Mouse (Mus musculus): ENCODE results near the gene Kcnh4. TPM values are rescaled to one million over a fixed set of nuclear protein-coding genes. Genes with fewer than 3 reads are reported as not detected.
A peak's percentile ranks its signal among the peaks of the same experiment; 100 is the strongest.

Kcnh4 gene
- polyA plus RNA-seq, 1 experiment = 36.4 TPM

DNA sequence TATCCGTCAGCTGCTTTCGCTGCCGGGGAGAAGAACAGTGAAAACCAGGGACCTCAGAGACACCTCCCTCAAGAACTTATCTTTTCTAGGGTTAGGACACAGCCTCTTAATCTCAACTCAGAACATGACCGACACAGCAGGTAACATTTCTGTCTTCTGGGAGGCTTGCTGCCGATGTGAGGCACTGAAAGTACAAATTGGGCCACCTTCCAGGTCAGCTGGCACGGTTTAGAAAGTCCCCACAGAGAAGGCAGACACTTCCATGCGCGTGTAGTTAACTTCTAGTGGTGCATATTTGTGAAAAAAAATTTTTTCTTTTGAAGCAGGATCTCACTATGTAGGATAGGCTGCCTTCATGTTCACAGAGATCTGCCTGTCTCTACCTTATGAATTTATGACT is 24.5 kb upstream of the Kcnh4 start:
- no peak for TF ChIP-seq CTCF (IDR thresholded peaks at IDR 0.05; ENCODE audit: borderline replicate concordance, extremely low read depth, insufficient read depth, insufficient read length)
- no peak for TF ChIP-seq POLR2A (IDR thresholded peaks at IDR 0.05; ENCODE audit: borderline replicate concordance, extremely low read depth, insufficient read depth, insufficient read length, poor library complexity, severe bottlenecking)
- DNase-seq (ENCODE audit: low read depth) = no peak

DNA sequence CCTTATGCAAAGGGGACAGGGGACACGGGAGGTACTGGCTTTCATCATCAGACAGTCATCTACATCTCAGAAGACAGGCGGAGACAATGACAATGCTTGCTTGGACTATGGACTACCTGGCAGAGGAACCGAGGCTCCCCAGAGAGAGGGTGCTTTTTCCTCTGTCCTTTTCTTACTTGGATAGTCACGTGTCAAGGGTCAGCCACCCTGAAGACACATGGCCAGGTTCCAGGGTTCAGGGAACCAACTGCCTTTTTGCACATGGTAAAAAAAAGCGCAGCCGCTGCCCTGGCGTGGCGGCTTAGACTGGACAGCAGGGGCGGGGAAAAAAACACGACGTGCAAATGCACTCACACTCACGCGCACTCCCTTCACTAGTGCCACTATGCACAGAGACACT is 22.8 kb upstream of the Kcnh4 start:
- TF ChIP-seq POLR2A (IDR thresholded peaks at IDR 0.05; ENCODE audit: borderline replicate concordance, extremely low read depth, insufficient read depth, insufficient read length, poor library complexity, severe bottlenecking) = no peak
- no peak for TF ChIP-seq CTCF (IDR thresholded peaks at IDR 0.05; ENCODE audit: borderline replicate concordance, extremely low read depth, insufficient read depth, insufficient read length)
- DNase-seq (ENCODE audit: low read depth) = no peak

DNA sequence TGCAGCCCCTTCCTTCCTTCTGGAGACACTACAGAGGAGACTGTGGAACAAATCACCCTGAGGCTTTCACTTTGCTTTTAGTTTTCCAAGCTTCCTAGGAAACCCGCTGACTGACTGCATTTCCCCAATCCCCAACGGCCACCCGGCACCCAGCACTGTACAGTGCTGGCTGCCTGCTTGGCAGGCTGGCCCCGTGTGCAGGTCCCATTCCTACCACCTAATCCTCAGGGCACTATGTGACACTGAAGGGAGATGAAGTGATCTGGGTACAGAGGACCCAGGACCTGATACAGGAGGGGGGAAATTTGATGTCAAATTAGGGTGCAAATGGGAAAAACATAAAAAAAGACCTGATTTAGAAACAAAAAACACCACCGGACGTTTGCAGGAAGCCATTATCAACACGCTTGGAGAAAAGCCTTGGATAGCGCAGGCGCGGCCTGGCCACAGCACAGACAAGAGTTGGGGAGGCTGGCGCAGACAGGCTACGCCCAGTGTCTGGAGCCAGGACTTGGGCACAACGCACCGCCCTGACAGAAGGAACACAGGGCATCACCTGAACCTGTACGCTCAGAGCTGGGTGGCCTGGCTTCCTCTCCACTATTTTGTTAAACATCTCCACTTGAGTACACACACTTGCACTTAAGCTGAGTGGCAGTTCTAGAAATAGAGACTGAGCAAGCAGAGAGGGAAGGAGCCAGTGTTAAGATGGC is 22.2 kb upstream of the Kcnh4 start:
- no peak for DNase-seq (ENCODE audit: low read depth)
- TF ChIP-seq POLR2A (IDR thresholded peaks at IDR 0.05; ENCODE audit: borderline replicate concordance, extremely low read depth, insufficient read depth, insufficient read length, poor library complexity, severe bottlenecking) (no peak), CTCF (IDR thresholded peaks at IDR 0.05; ENCODE audit: borderline replicate concordance, extremely low read depth, insufficient read depth, insufficient read length) (no peak)

DNA sequence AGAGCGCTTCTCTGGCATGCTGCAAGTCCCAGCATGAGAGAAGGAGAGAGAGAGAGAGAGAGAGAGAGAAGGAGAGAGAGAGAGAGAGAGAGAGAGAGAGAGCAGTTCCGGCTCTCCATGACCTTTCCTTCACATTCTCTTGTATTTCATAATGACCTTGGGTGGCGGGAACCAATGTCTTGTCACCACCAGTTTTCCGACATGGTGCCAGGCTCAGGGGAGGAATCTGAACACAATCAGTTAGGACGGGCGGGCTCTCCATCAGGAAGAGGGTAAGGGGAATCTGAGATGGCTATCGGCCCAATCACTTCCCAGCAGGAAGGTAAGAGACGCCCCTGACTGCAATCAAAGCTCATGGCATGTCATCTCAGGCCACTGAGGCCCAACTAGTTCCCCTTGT is 20.5 kb upstream of the Kcnh4 start:
- no peak for DNase-seq (ENCODE audit: low read depth)
- TF ChIP-seq CTCF (IDR thresholded peaks at IDR 0.05; ENCODE audit: borderline replicate concordance, extremely low read depth, insufficient read depth, insufficient read length) = no peak
- no peak for TF ChIP-seq POLR2A (IDR thresholded peaks at IDR 0.05; ENCODE audit: borderline replicate concordance, extremely low read depth, insufficient read depth, insufficient read length, poor library complexity, severe bottlenecking)

DNA sequence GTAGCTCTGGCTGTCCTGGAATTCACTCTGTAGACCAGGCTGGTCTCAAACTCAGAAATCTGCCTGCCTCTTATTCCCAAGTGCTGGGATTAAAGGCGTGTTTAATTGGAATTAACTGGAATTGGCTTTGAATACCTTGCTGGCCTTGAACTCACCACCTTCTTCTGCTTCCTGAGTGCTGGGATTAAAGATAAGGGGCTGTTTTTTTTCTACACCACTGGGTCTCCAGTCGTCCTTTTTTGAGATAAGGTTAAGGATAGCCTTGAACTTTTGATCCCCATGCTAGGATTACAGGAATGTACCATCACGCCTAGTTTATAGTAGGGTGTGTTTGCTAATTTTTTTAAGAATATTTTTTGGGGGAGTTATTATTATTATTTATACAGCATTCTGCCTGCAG is 18.3 kb upstream of the Kcnh4 start:
- TF ChIP-seq POLR2A (IDR thresholded peaks at IDR 0.05; ENCODE audit: borderline replicate concordance, extremely low read depth, insufficient read depth, insufficient read length, poor library complexity, severe bottlenecking) = no peak
- no peak for TF ChIP-seq CTCF (IDR thresholded peaks at IDR 0.05; ENCODE audit: borderline replicate concordance, extremely low read depth, insufficient read depth, insufficient read length)
- DNase-seq (ENCODE audit: low read depth) = no peak

DNA sequence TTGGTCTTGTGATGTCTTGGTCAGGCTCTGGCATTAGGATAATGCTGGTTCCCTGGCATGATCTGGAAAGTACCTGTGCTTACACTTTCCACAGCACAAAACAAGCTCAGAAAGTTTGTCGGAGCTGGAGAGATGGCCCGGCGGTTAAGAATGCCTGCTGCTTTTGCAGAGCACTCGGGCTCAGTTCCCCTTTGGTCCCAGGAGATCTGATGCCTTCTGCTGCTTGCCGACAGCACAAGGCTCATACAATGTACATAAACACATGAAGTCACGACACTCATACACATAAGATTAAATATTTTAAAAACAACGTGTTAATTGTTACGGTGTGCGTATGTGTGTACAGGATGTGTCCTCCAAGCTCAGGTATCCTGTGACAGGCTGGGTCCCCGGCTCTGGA is 16.2 kb upstream of the Kcnh4 start:
- TF ChIP-seq POLR2A (IDR thresholded peaks at IDR 0.05; ENCODE audit: borderline replicate concordance, extremely low read depth, insufficient read depth, insufficient read length, poor library complexity, severe bottlenecking) = no peak
- TF ChIP-seq CTCF (IDR thresholded peaks at IDR 0.05; ENCODE audit: borderline replicate concordance, extremely low read depth, insufficient read depth, insufficient read length) = no peak
- no peak for DNase-seq (ENCODE audit: low read depth)

DNA sequence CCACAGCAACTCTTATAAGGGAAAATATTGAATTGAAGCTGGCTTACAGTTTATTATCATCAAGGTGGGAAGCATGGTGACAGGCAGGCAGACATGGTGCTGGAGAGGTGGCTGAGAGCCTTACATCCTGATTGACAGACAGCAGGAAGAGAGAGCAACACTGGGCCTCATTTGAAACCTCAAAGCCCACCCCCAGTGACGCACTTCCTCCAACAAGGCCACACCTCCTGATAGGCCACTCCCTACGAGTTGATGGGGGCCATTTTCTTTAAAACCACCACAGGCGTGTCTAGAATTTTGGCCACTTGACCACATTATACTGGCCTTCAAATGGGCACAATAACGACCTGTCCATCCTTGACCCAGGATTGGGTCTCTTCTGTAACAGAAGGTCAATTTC is 14.5 kb upstream of the Kcnh4 start:
- no peak for DNase-seq (ENCODE audit: low read depth)
- TF ChIP-seq CTCF (IDR thresholded peaks at IDR 0.05; ENCODE audit: borderline replicate concordance, extremely low read depth, insufficient read depth, insufficient read length) (no peak), POLR2A (IDR thresholded peaks at IDR 0.05; ENCODE audit: borderline replicate concordance, extremely low read depth, insufficient read depth, insufficient read length, poor library complexity, severe bottlenecking) (no peak)

DNA sequence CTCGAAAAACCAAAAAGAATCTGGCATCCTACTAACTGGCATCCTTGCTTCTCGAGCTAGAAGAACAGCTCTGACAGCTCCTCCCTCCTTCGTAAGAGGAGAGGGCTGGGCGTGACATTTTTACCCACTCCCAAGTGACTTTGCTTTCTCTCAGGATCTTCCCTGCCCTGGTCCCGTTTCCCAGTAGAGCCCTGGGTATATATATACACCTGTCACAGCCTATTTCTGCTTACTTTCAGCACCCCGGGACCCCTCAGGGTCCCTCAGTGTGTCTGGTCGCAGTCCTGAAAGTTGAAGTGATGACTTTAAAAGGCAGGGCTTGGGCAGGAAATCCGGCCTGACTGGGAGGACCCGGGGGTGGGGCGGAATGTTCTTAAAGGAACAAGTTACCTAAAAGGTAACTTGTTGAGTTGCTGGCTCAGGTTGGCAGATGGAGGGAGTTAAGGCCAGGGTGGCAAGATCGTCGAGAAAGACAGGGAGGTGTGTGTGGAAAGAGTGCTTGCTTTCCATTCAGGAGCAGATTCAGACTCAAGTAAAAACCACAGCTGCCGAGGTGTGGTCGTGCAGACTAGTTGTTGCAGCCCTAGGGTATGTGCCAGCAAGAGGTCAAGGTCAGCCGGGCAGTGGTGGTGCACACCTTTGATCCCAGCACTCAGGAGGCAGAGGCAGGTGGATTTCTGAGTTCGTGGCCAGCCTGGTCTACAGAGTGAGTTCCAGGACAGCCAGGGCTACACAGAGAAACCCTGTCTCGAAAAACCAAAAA is 11.1 kb upstream of the Kcnh4 start, which contains the start of gene Ghdc:
Gene Ghdc (minus strand): TSS at position 312 of the 763 bp plus-strand sequence.
- TF ChIP-seq CTCF (IDR thresholded peaks at IDR 0.05; ENCODE audit: borderline replicate concordance, extremely low read depth, insufficient read depth, insufficient read length) (no peak), POLR2A (IDR thresholded peaks at IDR 0.05; ENCODE audit: borderline replicate concordance, extremely low read depth, insufficient read depth, insufficient read length, poor library complexity, severe bottlenecking) (no peak)
- DNase-seq (ENCODE audit: low read depth) = peak; percentile 72

DNA sequence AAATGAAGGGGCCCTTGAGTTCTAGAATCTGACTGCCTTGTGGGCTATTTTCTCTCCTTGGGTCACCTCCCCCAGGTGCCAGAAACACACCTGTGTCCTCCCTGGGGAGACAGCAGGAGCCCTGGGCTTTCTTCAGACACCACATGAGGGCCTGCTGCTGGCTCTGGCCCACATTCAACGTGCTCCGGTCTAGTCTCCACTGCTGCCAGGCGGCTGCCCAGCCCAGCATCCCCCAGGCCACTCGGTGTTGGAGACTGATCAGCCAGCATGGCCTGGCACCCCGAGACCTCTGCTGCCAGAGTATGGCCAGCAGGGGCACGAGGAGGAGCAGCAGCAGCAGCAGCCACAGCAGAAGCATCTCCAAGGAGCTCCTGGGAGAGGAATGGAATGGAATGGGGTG is 10.2 kb upstream of the Kcnh4 start:
- no peak for DNase-seq (ENCODE audit: low read depth)
- no peak for TF ChIP-seq POLR2A (IDR thresholded peaks at IDR 0.05; ENCODE audit: borderline replicate concordance, extremely low read depth, insufficient read depth, insufficient read length, poor library complexity, severe bottlenecking)
- no peak for TF ChIP-seq CTCF (IDR thresholded peaks at IDR 0.05; ENCODE audit: borderline replicate concordance, extremely low read depth, insufficient read depth, insufficient read length)

DNA sequence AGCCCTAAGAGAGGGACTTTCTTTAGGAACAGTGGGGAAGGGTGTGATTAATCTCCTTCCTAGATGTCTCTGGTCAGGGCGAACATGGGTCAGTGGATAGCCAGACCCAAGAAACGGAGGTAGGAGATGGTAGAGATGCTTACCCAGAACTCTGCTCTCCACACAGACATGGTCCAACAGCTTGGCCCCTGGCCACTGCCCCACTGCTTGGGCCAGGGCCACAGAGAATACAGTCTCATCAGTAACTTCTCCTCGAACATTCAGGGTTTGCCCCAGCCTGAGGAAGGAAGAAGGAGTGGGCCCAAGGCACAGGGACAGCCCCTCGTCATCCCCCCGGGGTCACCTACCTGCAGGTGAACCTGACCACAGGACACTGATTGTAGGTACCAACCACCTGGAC is 8.1 kb upstream of the Kcnh4 start:
- TF ChIP-seq CTCF (IDR thresholded peaks at IDR 0.05; ENCODE audit: borderline replicate concordance, extremely low read depth, insufficient read depth, insufficient read length) (no peak), POLR2A (IDR thresholded peaks at IDR 0.05; ENCODE audit: borderline replicate concordance, extremely low read depth, insufficient read depth, insufficient read length, poor library complexity, severe bottlenecking) (no peak)
- no peak for DNase-seq (ENCODE audit: low read depth)

DNA sequence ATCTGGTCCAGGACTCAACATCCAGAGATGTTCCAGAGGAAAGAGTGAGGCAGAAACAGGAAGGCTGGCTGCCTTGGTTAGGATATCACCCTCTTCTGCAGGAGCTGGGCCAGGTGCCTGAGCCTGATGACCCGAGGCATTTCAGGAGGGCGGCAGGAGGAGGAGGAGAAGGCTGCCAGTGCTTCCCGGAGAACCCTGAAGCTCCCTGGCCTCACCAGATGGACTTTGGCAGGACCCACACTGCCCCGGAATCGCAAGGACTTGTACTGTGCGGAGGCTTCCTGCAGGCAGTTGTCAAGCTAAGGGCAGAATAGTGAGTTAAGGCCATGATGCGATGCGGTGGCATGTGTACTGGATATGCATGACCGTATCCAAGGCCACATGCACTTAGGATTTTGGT is 7.0 kb upstream of the Kcnh4 start:
- TF ChIP-seq POLR2A (IDR thresholded peaks at IDR 0.05; ENCODE audit: borderline replicate concordance, extremely low read depth, insufficient read depth, insufficient read length, poor library complexity, severe bottlenecking) (no peak), CTCF (IDR thresholded peaks at IDR 0.05; ENCODE audit: borderline replicate concordance, extremely low read depth, insufficient read depth, insufficient read length) (no peak)

DNA sequence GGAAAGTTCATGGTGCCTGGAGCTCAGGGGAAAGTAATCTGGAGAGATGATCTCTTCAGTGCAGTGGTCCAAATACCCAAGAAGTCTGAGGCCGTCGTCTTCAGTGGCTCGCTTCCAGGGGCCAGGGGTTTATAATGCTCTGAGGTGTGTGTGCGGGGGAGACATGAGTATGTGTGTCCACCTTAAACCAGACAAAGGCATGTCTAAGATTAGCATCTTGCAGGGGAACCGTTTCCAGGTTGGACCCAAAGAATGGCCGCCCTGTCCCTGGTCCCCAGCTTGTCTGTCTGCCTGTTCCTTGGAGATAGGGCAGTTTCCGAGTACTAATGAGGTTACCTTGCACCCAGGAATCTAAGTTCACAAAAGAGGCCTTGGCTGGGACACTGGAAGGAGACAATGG is 3.1 kb upstream of the Kcnh4 start, which contains the start of gene Hcrt:
Gene Hcrt (minus strand): TSS at position 101 of the 400 bp plus-strand sequence.
- TF ChIP-seq CTCF (IDR thresholded peaks at IDR 0.05; ENCODE audit: borderline replicate concordance, extremely low read depth, insufficient read depth, insufficient read length) (no peak), POLR2A (IDR thresholded peaks at IDR 0.05; ENCODE audit: borderline replicate concordance, extremely low read depth, insufficient read depth, insufficient read length, poor library complexity, severe bottlenecking) (no peak)
- no peak for DNase-seq (ENCODE audit: low read depth)

More for the DNA sequence above, 7.0 kb upstream of the Kcnh4 start:
- no peak for DNase-seq (ENCODE audit: low read depth)
